Mouse (Mus musculus) lung, postnatal 0 days (tissue): ENCODE measurements around the gene Rdh7.
"Not testable (repeated sequence)": the region's sequence is repeated elsewhere in the genome, so short reads cannot be mapped to it uniquely, and the experiment has no call there.

Experiments
- CTCF ChIP-seq: IDR thresholded peaks from 2 replicates; pipeline ENCODE4 v1.5.1; 2016; ENCODE audit warnings: antibody characterized with exemption, mild to moderate bottlenecking
- EP300 ChIP-seq: IDR thresholded peaks from 2 replicates; pipeline ENCODE4 v1.6.1; 2016; ENCODE audit warnings: antibody characterized with exemption, mild to moderate bottlenecking, control low read depth

DNA sequence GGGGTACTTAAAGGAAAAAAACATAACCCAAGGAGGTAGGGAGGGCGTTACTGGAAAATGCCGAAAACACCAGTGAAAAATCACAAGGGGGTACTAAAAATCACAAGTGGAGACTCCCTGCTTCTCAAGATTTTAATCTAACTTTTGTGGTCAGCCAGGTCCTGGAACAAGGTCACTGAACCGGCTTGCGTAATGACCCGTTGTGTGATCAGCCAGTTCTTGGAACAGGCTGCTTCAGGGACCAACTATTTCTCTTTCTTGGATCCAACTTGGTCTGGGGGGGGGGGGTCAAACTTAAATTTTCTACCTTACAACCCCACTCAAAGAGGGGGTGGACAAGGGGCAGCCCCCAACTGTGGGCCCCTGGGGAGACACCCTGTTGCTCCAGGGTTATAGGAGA is 50.8 kb downstream of the Rdh7 start:
- TF ChIP-seq EP300, CTCF: not testable (repeated sequence)
